Mouse (Mus musculus): ENCODE results near the gene Atp6v0a1. TPM values are rescaled to one million over a fixed set of nuclear protein-coding genes. Genes with fewer than 3 reads are reported as not detected.

Gene Atp6v0a1
- total and polyA plus RNA-seq, 3 experiments: 14.1 to 63.4 (median 36.1) TPM

GRCm38 (mm10) chr11:100996501-100996900, 12.8 kb upstream of the Atp6v0a1 start:
- Histone ChIP-seq H3K9ac (ENCODE audit: insufficient read depth, low read depth) (no peak overlapping the region), H3K9me3 (replicated peaks; ENCODE audit: low read length) (no peaks in the 10 kb centered on the region), H3K4me3 (replicated peaks in 1 of 3; ENCODE audit: low read depth in 2 of 3, low read length in 2 of 3, poor library complexity in 1 of 3) (no peak overlapping the region), H3K4me2 (ENCODE audit: insufficient read depth, low read depth, poor library complexity, severe bottlenecking) (no peak overlapping the region), H3K27me3 (replicated peaks) (peaks cover 2% of the 10 kb centered on the region), H3K79me2 (replicated peaks; ENCODE audit: control insufficient read depth, extremely low read depth, insufficient read depth, poor library complexity, severe bottlenecking) (no peaks in the 10 kb centered on the region), H3K36me3 (replicated peaks in 1 of 2; ENCODE audit: control insufficient read depth in 1 of 2, insufficient read depth in 1 of 2, low read length in 1 of 2) (no peaks in the 10 kb centered on the region), H3K4me1 (ENCODE audit: control insufficient read depth in 1 of 2, insufficient read depth in 2 of 2) (peaks cover 6 to 14% of the 10 kb centered on the region in 2 experiments), H3K27ac (ENCODE audit: insufficient read depth, low read depth) (no peak overlapping the region)
- no peak for DNase-seq (ENCODE audit: extremely low read depth)
- in situ Hi-C loops (cut with MboI; ENCODE audit: low pct_ligation_motif_present, low pct_unique_long_range_greater_than_20kb, low sequenced_read_pairs): no loop called here
- dilution Hi-C loops (cut with MboI; ENCODE audit: extremely low pct_ligation_motif_present, extremely low pct_unique_long_range_greater_than_20kb, low sequenced_read_pairs): no loop called here
- TF ChIP-seq RAD21 (IDR thresholded peaks at IDR 0.05; ENCODE audit: low read depth, low read length) (no peak), BHLHE40 (IDR thresholded peaks at IDR 0.05; ENCODE audit: low read depth, low read length) (no peak), HCFC1 (IDR thresholded peaks at IDR 0.05; ENCODE audit: low read depth, low read length) (no peak), IRF4 (IDR thresholded peaks at IDR 0.05; ENCODE audit: low read depth, low read length) (no peak), E2F4 (IDR thresholded peaks at IDR 0.05; ENCODE audit: insufficient replicate concordance, low read depth, low read length) (no peak), ELF1 (IDR thresholded peaks at IDR 0.05; ENCODE audit: low read depth, low read length) (no peak), ETS1 (conservative IDR thresholded peaks at IDR 0.05; ENCODE audit: low read depth, low read length) (no peak), MAZ (IDR thresholded peaks at IDR 0.05; ENCODE audit: low read depth, low read length) (no peak), USF2 (conservative IDR thresholded peaks at IDR 0.05; ENCODE audit: low read depth, low read length) (no peak), ZC3H11A (IDR thresholded peaks at IDR 0.05; ENCODE audit: low read depth, low read length) (no peak), NRF1 (IDR thresholded peaks at IDR 0.05; ENCODE audit: low read depth, low read length) (no peak), GABPA (IDR thresholded peaks at IDR 0.05; ENCODE audit: insufficient replicate concordance, low read depth, low read length) (no peak), ZNF384 (IDR thresholded peaks at IDR 0.05; ENCODE audit: low read depth, low read length) (no peak), SIN3A (IDR thresholded peaks at IDR 0.05; ENCODE audit: low read length) (no peak), PAX5 (IDR thresholded peaks at IDR 0.05; ENCODE audit: low read length) (no peak), TBP (conservative IDR thresholded peaks at IDR 0.05; ENCODE audit: low read depth, low read length) (no peak), MAFK (IDR thresholded peaks at IDR 0.05; ENCODE audit: insufficient replicate concordance, low read length) (no peak), CTCF (conservative IDR thresholded peaks at IDR 0.05 in 1 of 2, IDR thresholded peaks at IDR 0.05 in 1 of 2; ENCODE audit: low read depth in 2 of 2, low read length in 2 of 2) (no peak), EP300 (IDR thresholded peaks at IDR 0.05; ENCODE audit: low read length) (no peak)

GRCm38 (mm10) chr11:100998836-100999235, 10.4 kb upstream of the Atp6v0a1 start:
- no peaks in the 10 kb centered on the region for H3K36me3 ChIP-seq (replicated peaks in 1 of 2; ENCODE audit: control insufficient read depth in 1 of 2, insufficient read depth in 1 of 2, low read length in 1 of 2)
- H3K9me3 ChIP-seq (replicated peaks; ENCODE audit: low read length): no peaks in the 10 kb centered on the region
- DNase-seq (ENCODE audit: extremely low read depth): no peak
- no peaks in the 10 kb centered on the region for H3K79me2 ChIP-seq (replicated peaks; ENCODE audit: control insufficient read depth, extremely low read depth, insufficient read depth, poor library complexity, severe bottlenecking)
- H3K9ac ChIP-seq (ENCODE audit: insufficient read depth, low read depth): no peak overlapping the region
- in situ Hi-C loops (cut with MboI; ENCODE audit: low pct_ligation_motif_present, low pct_unique_long_range_greater_than_20kb, low sequenced_read_pairs): no loop called here
- H3K4me3 ChIP-seq (replicated peaks in 1 of 3; ENCODE audit: low read depth in 2 of 3, low read length in 2 of 3, poor library complexity in 1 of 3): no peak overlapping the region
- peaks cover 6 to 26% of the 10 kb centered on the region in 2 experiments for H3K4me1 ChIP-seq (ENCODE audit: control insufficient read depth in 1 of 2, insufficient read depth in 2 of 2)
- H3K27ac ChIP-seq (ENCODE audit: insufficient read depth, low read depth): no peak overlapping the region
- TF ChIP-seq E2F4 (IDR thresholded peaks at IDR 0.05; ENCODE audit: insufficient replicate concordance, low read depth, low read length) (no peak), EP300 (IDR thresholded peaks at IDR 0.05; ENCODE audit: low read length) (no peak), MAFK (IDR thresholded peaks at IDR 0.05; ENCODE audit: insufficient replicate concordance, low read length) (peak; percentile 85), CTCF (conservative IDR thresholded peaks at IDR 0.05 in 1 of 2, IDR thresholded peaks at IDR 0.05 in 1 of 2; ENCODE audit: low read depth in 2 of 2, low read length in 2 of 2) (no peak), ZMIZ1 (IDR thresholded peaks at IDR 0.05; ENCODE audit: low read depth, low read length) (no peak), USF1 (IDR thresholded peaks at IDR 0.05; ENCODE audit: low read depth, low read length) (no peak), PAX5 (IDR thresholded peaks at IDR 0.05; ENCODE audit: low read length) (no peak), MXI1 (IDR thresholded peaks at IDR 0.05; ENCODE audit: low read depth, low read length) (no peak)
- dilution Hi-C loops (cut with MboI; ENCODE audit: extremely low pct_ligation_motif_present, extremely low pct_unique_long_range_greater_than_20kb, low sequenced_read_pairs): no loop called here
- H3K27me3 ChIP-seq (replicated peaks): peaks cover 2% of the 10 kb centered on the region
- no peak overlapping the region for H3K4me2 ChIP-seq (ENCODE audit: insufficient read depth, low read depth, poor library complexity, severe bottlenecking)

All from CH12.LX (cell line).